ENCODE assay signal across 34 mouse cellular contexts in genomic region chr8:81847929-81848328, GRCm38 (mm10).
"Had no signal": no experiment of that assay in that cellular context is flagged by ENCODE, and none has a peak within 500 bp of the region (broad histone marks: within the 10 kb centered on the region; RNA-seq: fewer than 3 reads in every experiment).

No protein-coding gene starts in this region.

- DNase-seq: heart, postnatal 10 days; heart, postnatal 14 days; heart, postnatal 36 days; heart, postnatal 4 days; kidney, adult 11 months; kidney, adult 18-20 months; kidney, adult 2 months; kidney, adult 8-10 months; kidney, adult 9 months; kidney, postnatal 10 days; kidney, postnatal 14 days; kidney, postnatal 25 days; kidney, postnatal 36 days; kidney, postnatal 4 days; layer of hippocampus, adult 9-11 months; layer of hippocampus, postnatal 36 days had no signal

- ATAC-seq: hindbrain, embryonic 16.5 days; hindbrain, postnatal 0 days; inflammation-experienced regulatory T-cells, adult 6 months; intestine, embryonic 15.5 days; intestine, embryonic 16.5 days; intestine, postnatal 0 days had no signal

- H3K27me3 ChIP-seq: heart, embryonic 12.5 days; heart, embryonic 13.5 days; heart, embryonic 15.5 days; hindbrain, embryonic 12.5 days; hindbrain, embryonic 13.5 days; hindbrain, embryonic 15.5 days; intestine, embryonic 15.5 days; kidney, embryonic 15.5 days had no signal

- H3K4me3 ChIP-seq: heart, embryonic 10.5 days; heart, embryonic 12.5 days; heart, embryonic 13.5 days; heart, embryonic 15.5 days; hindbrain, embryonic 10.5 days; hindbrain, embryonic 12.5 days; hindbrain, embryonic 13.5 days; hindbrain, embryonic 15.5 days; intestine, embryonic 15.5 days; kidney, embryonic 15.5 days; layer of hippocampus, adult 2 months had no signal

- H3K36me3 ChIP-seq: heart, embryonic 10.5 days; heart, embryonic 12.5 days; heart, embryonic 13.5 days; heart, embryonic 15.5 days; hindbrain, embryonic 10.5 days; hindbrain, embryonic 12.5 days; hindbrain, embryonic 13.5 days; hindbrain, embryonic 15.5 days; intestine, embryonic 15.5 days; kidney, embryonic 15.5 days had no signal

- H3K4me2 ChIP-seq: heart, embryonic 11.5 days; heart, embryonic 12.5 days; heart, embryonic 13.5 days; heart, embryonic 15.5 days; hindbrain, embryonic 12.5 days; hindbrain, embryonic 13.5 days; hindbrain, embryonic 14.5 days; hindbrain, embryonic 15.5 days; intestine, embryonic 15.5 days; kidney, embryonic 15.5 days had no signal
